Mouse (Mus musculus) embryonic fibroblast, embryonic 13.5 days (primary cell): ENCODE measurements around the gene Hoxa2. TPM values are rescaled to one million over a fixed set of nuclear protein-coding genes. Genes with fewer than 3 reads are reported as not detected.

ENCODE experiments used
- H3K27ac ChIP-seq: 2 replicates; pipeline ENCODE4 v1.5.1; 2012; ENCODE audit warnings: low read length, control low read depth, inconsistent platforms; ENCODE audit not compliant: insufficient read depth
- H3K4me1 ChIP-seq: 2 replicates; pipeline ENCODE4 v1.6.1; 2011; ENCODE audit warnings: low read length; ENCODE audit not compliant: control insufficient read depth, insufficient read depth
- H3K4me3 ChIP-seq: 2 replicates; pipeline ENCODE4 v1.5.1; 2011; ENCODE audit warnings: mild to moderate bottlenecking, control low read depth, low read length; ENCODE audit not compliant: insufficient read depth
- CTCF ChIP-seq: IDR thresholded peaks from 2 replicates; pipeline ENCODE4 v1.5.1; 2011; ENCODE audit warnings: mild to moderate bottlenecking, control low read depth, low read length, moderate library complexity, borderline replicate concordance; ENCODE audit not compliant: insufficient read depth
- POLR2A ChIP-seq: IDR thresholded peaks from 2 replicates; pipeline ENCODE4 v1.6.1; 2011; ENCODE audit warnings: low read depth, mild to moderate bottlenecking, control low read depth, low read length, moderate library complexity
- polyA plus RNA-seq: library from polyadenylated mRNA; stranded (reverse); fragments of >200 nt; gene quantifications from 2 replicates; pipeline ENCODE4 v1.2.4, GENCODE M21; 2011; ENCODE audit warnings: low read depth; ENCODE audit not compliant: missing spikeins, insufficient read length

The Hoxa2 gene
- polyA plus RNA-seq, 1 experiment: 4.8 TPM

- H3K27ac ChIP-seq: peak overlapping the region; percentile 79
- TF ChIP-seq CTCF (no peak), POLR2A (no peak)
- 0 out of 2 replicates have a peak overlapping the region, but pooled peaks have one; percentile 3 for H3K4me3 ChIP-seq
- peaks cover 9% of the 10 kb centered on the region for H3K4me1 ChIP-seq
Observed at GRCm38 (mm10) chr6:52166431-52167077, 1.9 kb upstream of the Hoxa2 start.

- TF ChIP-seq POLR2A (no peak), CTCF (no peak)
- Histone ChIP-seq H3K4me3 (peak overlapping the region; percentile 26), H3K4me1 (0 out of 2 replicates have a peak, but pooled peaks cover 2% of the 10 kb centered on the region), H3K27ac (peak overlapping the region; percentile 79)
Observed at GRCm38 (mm10) chr6:52165441-52166370, 1.1 kb upstream of the Hoxa2 start.

DNA sequence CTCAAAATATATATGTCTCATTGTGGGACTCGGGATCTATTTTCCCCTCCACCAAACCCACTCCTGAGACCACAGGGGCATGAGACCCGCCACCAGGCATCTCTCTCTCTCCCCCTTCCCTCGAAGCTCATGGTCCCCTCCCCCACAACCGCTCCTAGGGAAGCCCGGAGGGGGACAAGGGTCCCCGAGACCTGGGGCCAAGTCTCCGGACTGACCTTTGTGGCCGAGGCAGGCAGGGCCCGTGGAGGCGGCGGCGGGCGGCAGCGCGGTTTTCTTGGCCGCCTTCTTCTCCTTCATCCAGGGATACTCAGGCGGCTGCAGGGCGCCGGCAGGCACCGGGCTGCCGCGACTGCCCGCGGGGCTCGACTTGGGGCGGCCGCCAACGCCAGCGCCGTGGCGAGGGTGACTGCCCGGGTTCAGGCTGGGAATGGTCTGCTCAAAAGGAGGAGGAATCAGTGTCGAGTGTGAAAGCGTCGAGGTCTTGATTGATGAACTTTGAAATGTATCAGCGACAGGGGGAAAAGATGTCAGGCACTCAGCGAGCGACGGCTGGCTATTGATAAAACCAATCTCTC, 493 bp downstream of the Hoxa2 start:
- Histone ChIP-seq H3K27ac (peak overlapping the region; percentile 79), H3K4me1 (0 out of 2 replicates have a peak, but pooled peaks cover 2% of the 10 kb centered on the region), H3K4me3 (peak overlapping the region; percentile 47)
- TF ChIP-seq CTCF: no peak
- no peak; the same call in 1 of the 2 replicates for TF ChIP-seq POLR2A

GRCm38 (mm10) chr6:52163366-52164031, 1.1 kb downstream of the Hoxa2 start:
- TF ChIP-seq POLR2A: no peak
- H3K27ac ChIP-seq: peak overlapping the region; percentile 79
- peak overlapping the region; percentile 47 for H3K4me3 ChIP-seq
- H3K4me1 ChIP-seq: 0 out of 2 replicates have a peak, but pooled peaks cover 2% of the 10 kb centered on the region

GRCm38 (mm10) chr6:52162611-52163365, 1.8 kb downstream of the Hoxa2 start:
- TF ChIP-seq CTCF: no peak
- no peak for TF ChIP-seq POLR2A
- H3K4me1 ChIP-seq: 0 out of 2 replicates have a peak, but pooled peaks cover 2% of the 10 kb centered on the region
- H3K4me3 ChIP-seq: peak overlapping the region; percentile 47
- H3K27ac ChIP-seq: peak overlapping the region; percentile 79

- no peak overlapping the region for H3K27ac ChIP-seq
- 0 out of 2 replicates have a peak, but pooled peaks cover 2% of the 10 kb centered on the region for H3K4me1 ChIP-seq
- TF ChIP-seq CTCF (no peak), POLR2A (no peak)
- no peak overlapping the region for H3K4me3 ChIP-seq
Observed at GRCm38 (mm10) chr6:52162093-52162380, 2.6 kb downstream of the Hoxa2 start.

- H3K4me1 ChIP-seq: 0 out of 2 replicates have a peak, but pooled peaks cover 2% of the 10 kb centered on the region
- no peak for TF ChIP-seq POLR2A
- TF ChIP-seq CTCF: no peak
- H3K27ac ChIP-seq: peak overlapping the region; percentile 76
- H3K4me3 ChIP-seq: peak overlapping the region; percentile 23
Observed at GRCm38 (mm10) chr6:52161336-52162092, 3.1 kb downstream of the Hoxa2 start.

DNA sequence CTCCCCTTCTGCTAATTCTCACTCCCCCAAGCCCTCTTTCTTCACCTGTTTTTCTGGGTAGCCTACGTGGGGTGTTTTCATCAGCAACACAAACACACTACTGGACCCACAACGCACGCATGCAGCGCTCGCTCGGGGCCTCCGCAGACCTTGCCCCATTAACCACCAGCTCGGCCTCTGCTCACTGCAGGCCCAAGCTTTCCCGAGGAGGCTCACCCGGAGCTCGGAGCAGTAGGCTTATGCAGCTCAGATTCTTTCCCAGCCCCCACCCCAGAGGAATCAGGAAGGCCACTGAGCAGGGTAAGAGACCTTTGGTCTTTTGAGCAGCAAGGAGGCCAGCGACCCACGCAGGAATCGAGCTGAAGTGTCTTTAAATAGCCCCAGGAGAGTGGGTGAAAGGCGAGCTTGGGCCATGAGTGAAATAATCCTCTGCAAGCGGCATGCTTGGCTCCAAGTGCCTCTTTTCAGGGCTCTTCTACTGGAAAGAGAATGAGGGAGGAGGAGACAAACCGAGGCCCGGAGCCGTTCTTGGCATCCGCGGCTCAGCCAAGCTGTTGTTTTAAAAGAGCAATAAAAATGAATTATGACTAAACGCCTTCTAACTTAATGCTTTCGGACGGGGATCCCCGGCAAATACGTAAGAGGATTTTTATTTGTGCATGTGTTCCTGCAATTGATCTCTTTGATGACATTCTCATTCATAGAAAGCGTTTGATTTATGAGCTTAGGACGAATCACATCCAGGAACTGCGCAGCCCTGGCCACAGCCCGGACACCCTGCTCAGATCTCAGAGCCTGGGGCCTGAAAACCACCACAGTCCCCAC, 3.9 kb downstream of the Hoxa2 start:
- Histone ChIP-seq H3K4me1 (0 out of 2 replicates have a peak, but pooled peaks cover 2% of the 10 kb centered on the region), H3K4me3 (peak overlapping the region; percentile 23), H3K27ac (peak overlapping the region; percentile 76)
- TF ChIP-seq CTCF (no peak), POLR2A (0 out of 2 replicates have a peak, but pooled peaks have one; percentile 31)
